Mouse (Mus musculus) adipose tissue, adult 10 weeks (tissue): ENCODE data around the gene Prep. TPM values are rescaled to one million over a fixed set of nuclear protein-coding genes. Genes with fewer than 3 reads are reported as not detected.

Experiments used
- polyA plus RNA-seq: library from polyadenylated mRNA; stranded (reverse); fragments of 350-450 nt; fragmentation: Illumina TruSeq; extraction: RNeasy Lipid Tissue Mini Kit (QIAGEN cat#74804); gene quantifications from one replicate; pipeline ENCODE4 v1.2.3, GENCODE M21; 2014; ENCODE audit warnings: low read depth, low replicate concordance

Gene Prep
- polyA plus RNA-seq, result 5.8 TPM

DNA sequence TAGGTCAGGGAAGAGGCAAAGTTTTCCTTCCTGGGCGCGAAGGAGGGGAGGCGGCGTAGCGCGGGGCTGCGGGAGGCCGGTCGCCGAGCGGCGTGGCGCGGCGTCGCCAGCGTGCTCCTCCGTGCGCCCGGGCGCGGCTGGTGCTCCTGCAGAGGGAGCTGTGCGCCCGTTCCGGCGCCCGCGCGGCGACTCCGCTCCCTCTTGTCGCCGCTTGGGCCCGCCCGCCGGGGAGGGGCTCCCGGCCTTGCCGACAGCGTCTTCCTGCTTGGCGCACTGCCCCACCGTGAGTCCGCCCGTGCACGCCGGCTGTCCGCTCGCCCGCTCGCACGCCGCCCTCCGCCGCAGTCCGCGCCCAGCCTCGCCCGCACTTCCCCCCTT, at the start of gene Prep:
Gene Prep, plus strand, starts transcription at position 273 of the 378 bp plus-strand sequence.

GRCm38 (mm10) chr10:45177798-45178197, 110.8 kb downstream of the Prep start, which contains the start of gene Popdc3:
TSS of gene Popdc3 (plus strand) at chr10:45178098.

Other genes starting within 250 kb of the Prep start
- gene Popdc3, start 110.9 kb downstream of the Prep start, polyA plus RNA-seq, result 1.5 TPM